Mouse (Mus musculus): ENCODE data around the gene Hpca. TPM values are rescaled to one million over a fixed set of nuclear protein-coding genes. Genes with fewer than 3 reads are reported as not detected.

Gene Hpca
- polyA plus RNA-seq, 1 experiment from 2014 or later: 1.4 TPM

GRCm38 (mm10) chr4:129067638-129068415, 54.0 kb downstream of the Hpca start:
- Histone ChIP-seq H3K9ac (no peak overlapping the region), H3K9me3 (no peaks in the 10 kb centered on the region), H3K4me1 (peaks cover 3% of the 10 kb centered on the region; the same call in 1 of the 2 replicates), H3K27ac (no peak overlapping the region; the same call in 1 of the 2 replicates), H3K4me2 (no peak overlapping the region), H3K36me3 (no peaks in the 10 kb centered on the region), H3K27me3 (no peaks in the 10 kb centered on the region), H3K4me3 (no peak overlapping the region)
- WGBS: 73% methylated on average over 5 of the region's 5 CpGs
- ATAC-seq (ENCODE audit: insufficient number of reproducible peaks, low FRiP score, low TSS enrichment, low read depth): no peak

DNA sequence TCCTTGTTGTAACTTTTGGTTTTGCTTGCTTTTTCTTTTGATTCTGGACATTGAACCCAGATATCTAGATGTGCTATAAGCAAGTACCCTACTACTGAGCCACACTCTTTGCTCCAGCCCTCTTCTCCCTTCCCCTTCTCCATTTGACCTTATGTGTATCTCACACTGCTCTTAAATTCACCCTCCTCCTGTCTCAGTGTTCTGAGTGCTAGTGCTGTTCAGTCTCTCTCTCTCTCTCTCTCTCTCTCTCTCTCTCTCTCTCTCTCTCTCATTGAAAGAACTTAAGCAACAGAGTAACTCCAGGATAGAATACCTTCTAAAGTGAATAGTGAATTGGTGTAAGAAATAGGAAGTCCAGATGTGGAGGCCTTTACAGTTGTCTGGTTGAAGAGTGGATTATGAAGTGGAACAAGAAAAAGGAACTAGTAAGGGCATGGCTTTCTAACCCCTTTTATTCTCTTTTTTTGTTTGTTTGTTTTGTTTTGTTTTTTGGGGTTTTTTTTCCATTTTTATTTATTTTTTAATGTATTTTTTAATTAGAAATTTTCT, 56.1 kb downstream of the Hpca start:
- Histone ChIP-seq H3K4me1 (no peaks in the 10 kb centered on the region), H3K27ac (no peak overlapping the region), H3K36me3 (no peaks in the 10 kb centered on the region), H3K4me3 (no peak overlapping the region), H3K4me2 (no peak overlapping the region), H3K9me3 (no peaks in the 10 kb centered on the region), H3K9ac (no peak overlapping the region), H3K27me3 (no peaks in the 10 kb centered on the region)
- no peak for ATAC-seq (ENCODE audit: insufficient number of reproducible peaks, low FRiP score, low TSS enrichment, low read depth)

- Histone ChIP-seq H3K9me3 (no peaks in the 10 kb centered on the region), H3K4me2 (no peak overlapping the region), H3K9ac (no peak overlapping the region), H3K36me3 (no peaks in the 10 kb centered on the region), H3K27me3 (no peaks in the 10 kb centered on the region), H3K4me1 (peaks cover 9% of the 10 kb centered on the region), H3K4me3 (no peak overlapping the region), H3K27ac (no peak overlapping the region)
- no peak for ATAC-seq (ENCODE audit: insufficient number of reproducible peaks, low FRiP score, low TSS enrichment, low read depth)
- 85% methylated on average over 3 of the region's 3 CpGs for WGBS
Observed at GRCm38 (mm10) chr4:129062281-129063075, 59.4 kb downstream of the Hpca start.

Other genes starting within 250 kb of the Hpca start
- 5.5 and 5.7 TPM in 2 replicates for gene Trim62, start 238.5 kb downstream of the Hpca start, polyA plus RNA-seq (2015; fragmentation: Nextera tagmentation; extraction: Ambion mirVana)
- 27.0 and 27.1 TPM in 2 replicates for gene Azin2, start 159.6 kb downstream of the Hpca start, polyA plus RNA-seq (2015; fragmentation: Nextera tagmentation; extraction: Ambion mirVana)
- 241 and 246 TPM in 2 replicates for gene Ak2, start 130.1 kb downstream of the Hpca start, polyA plus RNA-seq (2015; fragmentation: Nextera tagmentation; extraction: Ambion mirVana)
- 9.6 and 11.5 TPM in 2 replicates for gene Rnf19b, start 63.8 kb downstream of the Hpca start, polyA plus RNA-seq (2015; fragmentation: Nextera tagmentation; extraction: Ambion mirVana)
- gene Tmem54, start 16.5 kb downstream of the Hpca start, polyA plus RNA-seq (2015; fragmentation: Nextera tagmentation; extraction: Ambion mirVana): 27.5 and 32.3 TPM in 2 replicates
- 17.4 and 22.9 TPM in 2 replicates for gene Fndc5, start 15.0 kb upstream of the Hpca start, polyA plus RNA-seq (2015; fragmentation: Nextera tagmentation; extraction: Ambion mirVana)
- gene S100pbp, start 67.7 kb upstream of the Hpca start, polyA plus RNA-seq (2015; fragmentation: Nextera tagmentation; extraction: Ambion mirVana): 16.5 and 18.8 TPM in 2 replicates
- 80.5 and 82.6 TPM in 2 replicates for gene Yars, start 67.7 kb upstream of the Hpca start, polyA plus RNA-seq (2015; fragmentation: Nextera tagmentation; extraction: Ambion mirVana)
- gene C77080, start 139.4 kb upstream of the Hpca start, polyA plus RNA-seq (2015; fragmentation: Nextera tagmentation; extraction: Ambion mirVana): 9.6 and 11.6 TPM in 2 replicates
- 5.0 and 9.6 TPM in 2 replicates for gene Sync, start 165.6 kb upstream of the Hpca start, polyA plus RNA-seq (2015; fragmentation: Nextera tagmentation; extraction: Ambion mirVana)
- gene Rbbp4, start 213.3 kb upstream of the Hpca start, polyA plus RNA-seq (2015; fragmentation: Nextera tagmentation; extraction: Ambion mirVana): 326 and 338 TPM in 2 replicates
- gene Zbtb8os, start 213.7 kb upstream of the Hpca start, polyA plus RNA-seq (2015; fragmentation: Nextera tagmentation; extraction: Ambion mirVana): 39.1 and 47.0 TPM in 2 replicates

Measured in limb, embryonic 15.5 days (tissue).